8 mouse cellular contexts compared by ENCODE assay signal in genomic region chr11:115813507-115814296, GRCm38 (mm10). TPM values are rescaled to one million over a fixed set of nuclear protein-coding genes. Genes with fewer than 3 reads are reported as not detected.
DNase-seq lines count a peak whose midpoint lies in the region; ATAC-seq and TF ChIP-seq lines count a peak whose summit lies in the region.

Gene Caskin2 (minus strand): TSS chr11:115813639.

- H3K4me1 ChIP-seq in forebrain, embryonic 15.5 days = peaks cover 65% of the 10 kb centered on the region
- peaks cover 8% of the 10 kb centered on the region for H3K4me1 ChIP-seq in lung, adult 2 months (ENCODE audit: control insufficient read depth, insufficient read depth, low read length)

- H3K27me3 ChIP-seq in forebrain, embryonic 15.5 days = no peaks in the 10 kb centered on the region

- ATAC-seq in forebrain, embryonic 15.5 days (replicated peaks) = peak; percentile 86
- peak; percentile 89 for ATAC-seq in neutrophil, adult 5-6 weeks (ENCODE audit: extremely low read depth, insufficient number of reproducible peaks, low FRiP score, poor library complexity, severe bottlenecking)

- peaks cover 3% of the 10 kb centered on the region; the same call in 1 of the 2 replicates for H3K36me3 ChIP-seq in forebrain, embryonic 15.5 days

- H3K27ac ChIP-seq in forebrain, embryonic 15.5 days (replicated peaks) = peak within 1 kb of the TSS; percentile 74

- H3K9ac ChIP-seq in forebrain, embryonic 15.5 days (replicated peaks) = peak within 1 kb of the TSS; percentile 94

- peak; percentile 88 for TF ChIP-seq CTCF in lung, adult 2 months (IDR thresholded peaks at IDR 0.05; ENCODE audit: insufficient read depth, low read length)

- H3K4me2 ChIP-seq in forebrain, embryonic 15.5 days (replicated peaks) = peak within 1 kb of the TSS; percentile 90

- intact Hi-C loops in heart, postnatal 25 days (cut with DNase I) = loop anchor here (1.0 to 5.0 kb wide), 3 partner anchors 46 to 167 kb away; partner anchors contain the start of gene Tmem94

- no peaks in the 10 kb centered on the region for H3K9me3 ChIP-seq in forebrain, embryonic 15.5 days

- DNase-seq in ES-CJ7 (ENCODE audit: low read depth, low spot score) = peak; percentile 97
- DNase-seq in cerebellum, adult 11 months = peak; percentile 94
- peak; percentile 90 for DNase-seq in heart, postnatal 25 days (ENCODE audit: low spot score)
- DNase-seq in layer of hippocampus, adult 18-20 months (ENCODE audit: low spot score in 2 of 2) = peak; percentile 70 to 93
- DNase-seq in lung, adult 2 months = peak; percentile 94
- peak; percentile 86 to 93 for DNase-seq in thymus, adult 18-20 months

- peak within 1 kb of the TSS; percentile 96 for H3K4me3 ChIP-seq in forebrain, embryonic 15.5 days
- peak within 1 kb of the TSS; percentile 82 for H3K4me3 ChIP-seq in lung, adult 2 months (replicated peaks; ENCODE audit: extremely low read depth, low read depth, low read length)

- peak; percentile 73; the same call in 1 of the 2 replicates for TF ChIP-seq POLR2A in lung, adult 2 months (IDR thresholded peaks at IDR 0.05; ENCODE audit: borderline replicate concordance, extremely low read depth, low read depth, low read length)

- under 1% methylated on average over 42 of the region's 44 CpGs for WGBS in forebrain, embryonic 15.5 days
- WGBS in lung, adult 2 months = under 1% methylated on average over 42 of the region's 44 CpGs

RNA-seq across cellular contexts. Expression of gene Caskin2, which starts in this region (rescaled TPM):
- 7.8 and 7.9 TPM in 2 replicates for polyA plus RNA-seq in forebrain, embryonic 15.5 days (2015; fragmentation: Nextera tagmentation; extraction: Ambion mirVana)
- 10 to 100 TPM; 41.8 to 52.2 TPM for total RNA-seq in heart, postnatal 25 days (2021)
- total RNA-seq in layer of hippocampus, adult 18-20 months (2021) = 10 to 100 TPM; 19.4 to 19.9 TPM
- 105 and 144 TPM in 2 replicates for polyA plus RNA-seq in lung, adult 2 months (2012; rRNA removed)
- total RNA-seq in neutrophil, adult 5-6 weeks (2017) = 2.3 and 4.5 TPM in 2 replicates

Comparison
In these comparisons a context has a peak if more than half of its experiments do, and no peak if none do; other contexts are left out.
1. Peak in every context shown above with its lines: DNase-seq, ATAC-seq, H3K4me3 ChIP-seq and H3K27ac ChIP-seq.
2. RNA of gene Caskin2 (polyA plus RNA-seq): 105 to 144 TPM in lung, adult 2 months; 7.8 to 7.9 TPM in forebrain, embryonic 15.5 days; every median in the first group is over 10 times any median in the second.